Mouse (Mus musculus): ENCODE data around the gene Myh3. TPM values are rescaled to one million over a fixed set of nuclear protein-coding genes. Genes with fewer than 3 reads are reported as not detected.

Myh3 gene
- polyA plus RNA-seq, 1 experiment from 2014 or later: 3.7 TPM

- no peaks in the 10 kb centered on the region for H3K27me3 ChIP-seq
- ATAC-seq (ENCODE audit: low read depth): no peak
- H3K4me1 ChIP-seq (replicated peaks): no peaks in the 10 kb centered on the region
- WGBS: 85% methylated on average over 4 of the region's 4 CpGs
- no peak overlapping the region for H3K27ac ChIP-seq (replicated peaks)
- H3K9me3 ChIP-seq: no peaks in the 10 kb centered on the region
- H3K4me3 ChIP-seq: no peak overlapping the region
- no peak overlapping the region for H3K9ac ChIP-seq
- no peaks in the 10 kb centered on the region for H3K36me3 ChIP-seq
- no peak overlapping the region for H3K4me2 ChIP-seq
Observed at GRCm38 (mm10) chr11:67148286-67149012, 70.3 kb downstream of the Myh3 start.

GRCm38 (mm10) chr11:67150237-67150636, 72.1 kb downstream of the Myh3 start:
- 88% methylated on average over 2 of the region's 2 CpGs for WGBS
- Histone ChIP-seq H3K9me3 (no peaks in the 10 kb centered on the region), H3K27ac (replicated peaks) (no peak overlapping the region), H3K9ac (no peak overlapping the region), H3K4me2 (no peak overlapping the region), H3K27me3 (no peaks in the 10 kb centered on the region), H3K4me1 (replicated peaks) (no peaks in the 10 kb centered on the region), H3K36me3 (no peaks in the 10 kb centered on the region), H3K4me3 (no peak overlapping the region)
- no peak for ATAC-seq (ENCODE audit: low read depth)

- H3K4me1 ChIP-seq (replicated peaks): no peaks in the 10 kb centered on the region
- no peak overlapping the region for H3K27ac ChIP-seq (replicated peaks)
- no peak overlapping the region for H3K4me2 ChIP-seq
- H3K9ac ChIP-seq: no peak overlapping the region
- 73% methylated on average over 3 of the region's 3 CpGs for WGBS
- H3K27me3 ChIP-seq: no peaks in the 10 kb centered on the region
- H3K36me3 ChIP-seq: no peaks in the 10 kb centered on the region
- H3K9me3 ChIP-seq: no peaks in the 10 kb centered on the region
- ATAC-seq (ENCODE audit: low read depth): no peak
- no peak overlapping the region for H3K4me3 ChIP-seq
Observed at GRCm38 (mm10) chr11:67151159-67151558, 73.1 kb downstream of the Myh3 start.

Small RNAs within 50 kb of the gene (microRNA-seq; reads per million reads assigned to microRNA genes)
- not detected for gene Mir6923

Other genes starting within 250 kb of the Myh3 start
- 43.0 and 62.5 TPM in 2 replicates for gene Pirt, start 166.3 kb upstream of the Myh3 start, polyA plus RNA-seq (2015; fragmentation: Nextera tagmentation; extraction: Ambion mirVana)
- not detected in 2 replicates for gene Tmem238l, start 121.7 kb upstream of the Myh3 start, polyA plus RNA-seq (2015; fragmentation: Nextera tagmentation; extraction: Ambion mirVana)
- gene Tmem220, start 53.1 kb upstream of the Myh3 start, polyA plus RNA-seq (2015; fragmentation: Nextera tagmentation; extraction: Ambion mirVana): 0.87 and 0.98 TPM in 2 replicates
- gene Adprm, start 25.7 kb upstream of the Myh3 start, polyA plus RNA-seq (2015; fragmentation: Nextera tagmentation; extraction: Ambion mirVana): 38.0 and 41.3 TPM in 2 replicates
- gene Sco1, start 25.6 kb upstream of the Myh3 start, polyA plus RNA-seq (2015; fragmentation: Nextera tagmentation; extraction: Ambion mirVana): 14.2 and 15.4 TPM in 2 replicates
- 0.08 TPM in 1 of 2 replicates, not detected in the other for gene Myh2, start 92.7 kb downstream of the Myh3 start, polyA plus RNA-seq (2015; fragmentation: Nextera tagmentation; extraction: Ambion mirVana)
- gene Myh1, start 121.8 kb downstream of the Myh3 start, polyA plus RNA-seq (2015; fragmentation: Nextera tagmentation; extraction: Ambion mirVana): 0.10 TPM in 1 of 2 replicates, not detected in the other
- gene Myh4, start 159.7 kb downstream of the Myh3 start, polyA plus RNA-seq (2015; fragmentation: Nextera tagmentation; extraction: Ambion mirVana): not detected in 2 replicates
- gene Myh8, start 198.8 kb downstream of the Myh3 start, polyA plus RNA-seq (2015; fragmentation: Nextera tagmentation; extraction: Ambion mirVana): 0.71 and 2.3 TPM in 2 replicates
- gene Myh13, start 243.4 kb downstream of the Myh3 start, polyA plus RNA-seq (2015; fragmentation: Nextera tagmentation; extraction: Ambion mirVana): 0.50 TPM in 1 of 2 replicates, not detected in the other